Mouse (Mus musculus): ENCODE measurements around the gene Pimreg. TPM values are rescaled to one million over a fixed set of nuclear protein-coding genes. Genes with fewer than 3 reads are reported as not detected.

The Pimreg gene
- polyA plus RNA-seq, 1 experiment from 2014 or later: 114 TPM

DNA sequence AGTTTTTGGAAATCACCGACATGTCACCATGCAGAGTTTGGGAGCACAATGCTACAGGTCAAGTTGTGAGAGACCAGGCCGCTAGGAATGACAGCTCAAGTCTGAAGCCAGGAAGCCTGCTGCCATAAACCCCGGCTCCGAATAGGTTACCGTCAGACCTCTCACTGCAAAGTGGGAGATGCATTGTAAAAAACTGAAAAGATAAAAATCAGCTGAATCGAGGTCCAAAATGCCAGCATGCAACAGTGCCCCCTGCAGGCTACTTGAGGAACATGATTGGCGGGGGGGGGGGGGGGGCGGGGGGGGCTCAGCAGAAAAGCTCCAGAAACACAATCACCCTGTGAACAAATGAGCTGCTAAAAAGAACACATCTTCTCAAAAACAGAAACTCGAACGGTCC is 18.3 kb upstream of the Pimreg start:
- ATAC-seq (ENCODE audit: insufficient number of reproducible peaks, insufficient read depth, low FRiP score, low read depth): no peak
- Histone ChIP-seq H3K27ac (ENCODE audit: low read length) (no peak overlapping the region), H3K27me3 (ENCODE audit: control insufficient read depth, insufficient read depth, low read length) (0 out of 2 replicates have a peak, but pooled peaks cover 3% of the 10 kb centered on the region), H3K4me1 (ENCODE audit: control insufficient read depth, insufficient read depth, low read length) (no peaks in the 10 kb centered on the region), H3K9ac (replicated peaks; ENCODE audit: low read depth, low read length) (no peak overlapping the region), H3K9me3 (ENCODE audit: control insufficient read depth, low read depth, low read length) (no peaks in the 10 kb centered on the region), H3K4me3 (ENCODE audit: low read depth, low read length) (no peak overlapping the region), H3K36me3 (ENCODE audit: control insufficient read depth, insufficient read depth, low read length) (no peaks in the 10 kb centered on the region), H3K4me2 (replicated peaks; ENCODE audit: low read depth, low read length) (no peak overlapping the region)
- WGBS: 52% methylated on average over 8 of the region's 10 CpGs

DNA sequence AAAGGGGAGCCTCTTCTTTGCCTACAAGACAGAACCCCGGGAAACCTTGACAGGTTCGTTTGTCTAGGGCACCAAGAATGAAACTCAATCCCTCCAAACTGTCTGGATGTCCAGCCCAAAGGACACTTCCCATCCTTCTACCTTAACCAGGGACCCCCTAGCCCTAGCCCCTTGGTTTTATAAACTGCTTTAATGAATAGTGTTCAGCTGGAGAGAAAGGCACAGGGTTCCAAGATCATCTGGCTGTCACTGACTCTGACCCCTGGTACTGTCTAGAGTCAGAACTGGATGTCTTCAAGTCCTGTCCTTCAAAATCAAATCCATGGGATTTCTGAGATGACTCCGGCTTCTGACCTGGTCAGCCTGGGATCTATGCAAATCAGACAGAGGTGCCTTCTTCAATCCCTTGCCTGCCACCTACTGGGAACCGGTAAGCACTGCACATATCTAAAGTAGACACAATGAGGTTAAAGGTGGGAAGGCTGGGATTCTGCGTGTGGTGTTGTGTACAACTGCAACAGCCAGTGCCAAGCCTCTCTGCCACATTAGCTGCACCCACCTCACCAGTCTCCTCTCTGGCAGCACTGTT is 17.5 kb upstream of the Pimreg start:
- Histone ChIP-seq H3K36me3 (ENCODE audit: control insufficient read depth, insufficient read depth, low read length) (no peaks in the 10 kb centered on the region), H3K27me3 (ENCODE audit: control insufficient read depth, insufficient read depth, low read length) (0 out of 2 replicates have a peak, but pooled peaks cover 3% of the 10 kb centered on the region), H3K4me3 (ENCODE audit: low read depth, low read length) (no peak overlapping the region), H3K4me2 (replicated peaks; ENCODE audit: low read depth, low read length) (no peak overlapping the region), H3K4me1 (ENCODE audit: control insufficient read depth, insufficient read depth, low read length) (no peaks in the 10 kb centered on the region), H3K9me3 (ENCODE audit: control insufficient read depth, low read depth, low read length) (no peaks in the 10 kb centered on the region), H3K9ac (replicated peaks; ENCODE audit: low read depth, low read length) (no peak overlapping the region), H3K27ac (ENCODE audit: low read length) (no peak overlapping the region)
- 17% methylated on average over 5 of the region's 5 CpGs for WGBS
- peak; percentile 50; the same call in 1 of the 2 replicates for ATAC-seq (ENCODE audit: insufficient number of reproducible peaks, insufficient read depth, low FRiP score, low read depth)

GRCm38 (mm10) chr11:72025843-72026242 is 16.0 kb upstream of the Pimreg start:
- Histone ChIP-seq H3K9ac (replicated peaks; ENCODE audit: low read depth, low read length) (no peak overlapping the region), H3K4me2 (replicated peaks; ENCODE audit: low read depth, low read length) (no peak overlapping the region), H3K27me3 (ENCODE audit: control insufficient read depth, insufficient read depth, low read length) (0 out of 2 replicates have a peak, but pooled peaks cover 3% of the 10 kb centered on the region), H3K36me3 (ENCODE audit: control insufficient read depth, insufficient read depth, low read length) (no peaks in the 10 kb centered on the region), H3K9me3 (ENCODE audit: control insufficient read depth, low read depth, low read length) (no peaks in the 10 kb centered on the region), H3K4me1 (ENCODE audit: control insufficient read depth, insufficient read depth, low read length) (no peaks in the 10 kb centered on the region), H3K4me3 (ENCODE audit: low read depth, low read length) (no peak overlapping the region), H3K27ac (ENCODE audit: low read length) (no peak overlapping the region)
- WGBS: 40% methylated on average over 5 of the region's 5 CpGs
- ATAC-seq (ENCODE audit: insufficient number of reproducible peaks, insufficient read depth, low FRiP score, low read depth): no peak

DNA sequence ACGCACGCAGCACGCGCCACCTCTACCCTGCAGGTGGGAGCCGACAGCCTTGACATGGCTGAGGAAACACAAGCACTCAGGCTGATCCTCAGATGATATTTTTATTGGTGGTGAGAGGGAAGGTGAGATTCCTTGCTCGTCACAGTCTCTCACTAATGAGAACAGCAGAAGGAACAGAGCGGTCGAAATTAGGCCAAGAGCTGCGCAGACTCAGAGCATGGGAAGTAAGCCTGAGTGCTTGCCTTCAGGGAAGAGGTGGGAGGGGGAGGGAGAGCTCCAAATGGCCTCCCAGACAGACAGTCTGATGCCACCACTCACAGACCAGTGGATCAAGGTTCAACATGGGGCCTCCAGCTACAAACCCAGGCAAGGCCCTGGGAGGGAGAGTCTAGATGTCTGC is 15.3 kb upstream of the Pimreg start:
- no peak overlapping the region for H3K4me3 ChIP-seq (ENCODE audit: low read depth, low read length)
- no peak overlapping the region for H3K4me2 ChIP-seq (replicated peaks; ENCODE audit: low read depth, low read length)
- no peak for ATAC-seq (ENCODE audit: insufficient number of reproducible peaks, insufficient read depth, low FRiP score, low read depth)
- WGBS: 86% methylated on average over 9 of the region's 9 CpGs
- H3K27me3 ChIP-seq (ENCODE audit: control insufficient read depth, insufficient read depth, low read length): 0 out of 2 replicates have a peak, but pooled peaks cover 3% of the 10 kb centered on the region
- H3K4me1 ChIP-seq (ENCODE audit: control insufficient read depth, insufficient read depth, low read length): no peaks in the 10 kb centered on the region
- no peak overlapping the region for H3K27ac ChIP-seq (ENCODE audit: low read length)
- H3K9me3 ChIP-seq (ENCODE audit: control insufficient read depth, low read depth, low read length): no peaks in the 10 kb centered on the region
- no peak overlapping the region for H3K9ac ChIP-seq (replicated peaks; ENCODE audit: low read depth, low read length)
- no peaks in the 10 kb centered on the region for H3K36me3 ChIP-seq (ENCODE audit: control insufficient read depth, insufficient read depth, low read length)

- Histone ChIP-seq H3K4me2 (replicated peaks; ENCODE audit: low read depth, low read length) (no peak overlapping the region), H3K27me3 (ENCODE audit: control insufficient read depth, insufficient read depth, low read length) (0 out of 2 replicates have a peak, but pooled peaks cover 3% of the 10 kb centered on the region), H3K4me1 (ENCODE audit: control insufficient read depth, insufficient read depth, low read length) (no peaks in the 10 kb centered on the region), H3K4me3 (ENCODE audit: low read depth, low read length) (no peak overlapping the region), H3K27ac (ENCODE audit: low read length) (no peak overlapping the region), H3K9ac (replicated peaks; ENCODE audit: low read depth, low read length) (no peak overlapping the region), H3K36me3 (ENCODE audit: control insufficient read depth, insufficient read depth, low read length) (no peaks in the 10 kb centered on the region), H3K9me3 (ENCODE audit: control insufficient read depth, low read depth, low read length) (no peaks in the 10 kb centered on the region)
- WGBS: 64% methylated on average over 9 of the region's 9 CpGs
- ATAC-seq (ENCODE audit: insufficient number of reproducible peaks, insufficient read depth, low FRiP score, low read depth): no peak
Measured at GRCm38 (mm10) chr11:72027836-72028235, 14.0 kb upstream of the Pimreg start.

- ATAC-seq (ENCODE audit: insufficient number of reproducible peaks, insufficient read depth, low FRiP score, low read depth): 0 out of 2 replicates have a peak, but pooled peaks have one; percentile 38
Measured at GRCm38 (mm10) chr11:72029143-72029542, 12.7 kb upstream of the Pimreg start.

DNA sequence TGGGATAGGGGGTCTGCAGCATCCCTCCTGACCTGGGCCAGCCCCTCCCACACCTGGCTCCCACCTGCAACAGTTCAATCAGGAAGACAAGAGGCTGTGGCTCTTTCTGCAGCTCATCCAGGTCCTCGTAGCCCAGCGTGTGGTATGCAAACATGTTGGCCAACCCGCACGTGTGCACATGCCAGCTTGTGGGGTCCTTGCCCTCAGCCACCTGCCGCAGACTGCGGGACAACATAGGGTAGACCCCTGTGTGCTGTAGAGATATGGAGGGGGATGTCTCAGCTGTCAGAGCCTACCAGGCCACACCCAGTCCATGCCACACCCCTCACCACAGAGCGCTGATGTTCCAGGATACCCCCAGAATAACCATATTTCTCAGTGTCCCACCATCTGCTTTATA is 10.5 kb upstream of the Pimreg start:
- Histone ChIP-seq H3K27me3 (ENCODE audit: control insufficient read depth, insufficient read depth, low read length) (0 out of 2 replicates have a peak, but pooled peaks cover 3% of the 10 kb centered on the region), H3K4me3 (ENCODE audit: low read depth, low read length) (no peak overlapping the region), H3K36me3 (ENCODE audit: control insufficient read depth, insufficient read depth, low read length) (no peaks in the 10 kb centered on the region), H3K9ac (replicated peaks; ENCODE audit: low read depth, low read length) (no peak overlapping the region), H3K9me3 (ENCODE audit: control insufficient read depth, low read depth, low read length) (no peaks in the 10 kb centered on the region), H3K4me2 (replicated peaks; ENCODE audit: low read depth, low read length) (no peak overlapping the region), H3K27ac (ENCODE audit: low read length) (no peak overlapping the region), H3K4me1 (ENCODE audit: control insufficient read depth, insufficient read depth, low read length) (no peaks in the 10 kb centered on the region)
- ATAC-seq (ENCODE audit: insufficient number of reproducible peaks, insufficient read depth, low FRiP score, low read depth): no peak
- WGBS: 86% methylated on average over 7 of the region's 7 CpGs

More at GRCm38 (mm10) chr11:72029143-72029542, 12.7 kb upstream of the Pimreg start:
- Histone ChIP-seq H3K9me3 (ENCODE audit: control insufficient read depth, low read depth, low read length) (no peaks in the 10 kb centered on the region), H3K9ac (replicated peaks; ENCODE audit: low read depth, low read length) (no peak overlapping the region), H3K4me2 (replicated peaks; ENCODE audit: low read depth, low read length) (no peak overlapping the region), H3K4me1 (ENCODE audit: control insufficient read depth, insufficient read depth, low read length) (no peaks in the 10 kb centered on the region), H3K4me3 (ENCODE audit: low read depth, low read length) (no peak overlapping the region), H3K27me3 (ENCODE audit: control insufficient read depth, insufficient read depth, low read length) (0 out of 2 replicates have a peak, but pooled peaks cover 3% of the 10 kb centered on the region), H3K27ac (ENCODE audit: low read length) (no peak overlapping the region), H3K36me3 (ENCODE audit: control insufficient read depth, insufficient read depth, low read length) (no peaks in the 10 kb centered on the region)
- 20% methylated on average over 23 of the region's 23 CpGs for WGBS

GRCm38 (mm10) chr11:72032091-72032490 is 9.7 kb upstream of the Pimreg start:
- Histone ChIP-seq H3K4me1 (ENCODE audit: control insufficient read depth, insufficient read depth, low read length) (no peaks in the 10 kb centered on the region), H3K9me3 (ENCODE audit: control insufficient read depth, low read depth, low read length) (no peaks in the 10 kb centered on the region), H3K36me3 (ENCODE audit: control insufficient read depth, insufficient read depth, low read length) (no peaks in the 10 kb centered on the region), H3K27ac (ENCODE audit: low read length) (no peak overlapping the region), H3K27me3 (ENCODE audit: control insufficient read depth, insufficient read depth, low read length) (0 out of 2 replicates have a peak, but pooled peaks cover 3% of the 10 kb centered on the region), H3K4me3 (ENCODE audit: low read depth, low read length) (no peak overlapping the region), H3K9ac (replicated peaks; ENCODE audit: low read depth, low read length) (no peak overlapping the region), H3K4me2 (replicated peaks; ENCODE audit: low read depth, low read length) (no peak overlapping the region)
- WGBS: 77% methylated on average over 4 of the region's 4 CpGs
- no peak for ATAC-seq (ENCODE audit: insufficient number of reproducible peaks, insufficient read depth, low FRiP score, low read depth)

DNA sequence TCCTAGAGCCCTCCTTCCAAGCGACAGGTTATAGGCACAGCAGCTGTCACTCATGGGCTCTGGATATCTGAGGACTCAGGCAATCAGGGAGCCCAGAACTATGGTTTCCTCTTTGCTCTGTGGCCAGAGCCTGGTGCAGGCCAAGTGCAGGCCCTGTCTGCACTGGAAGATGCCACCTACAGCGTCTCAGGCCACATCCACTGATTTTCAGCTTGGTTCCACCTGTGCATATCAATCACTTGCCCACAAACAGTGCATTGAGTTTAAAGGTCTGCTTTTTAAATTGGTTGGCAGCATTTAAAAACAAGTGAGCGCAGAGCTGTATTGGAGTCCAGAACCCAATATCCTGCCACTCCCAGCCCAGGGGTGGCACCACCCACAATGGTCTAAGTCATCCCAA is 9.2 kb upstream of the Pimreg start:
- Histone ChIP-seq H3K4me3 (ENCODE audit: low read depth, low read length) (no peak overlapping the region), H3K27me3 (ENCODE audit: control insufficient read depth, insufficient read depth, low read length) (no peaks in the 10 kb centered on the region), H3K9me3 (ENCODE audit: control insufficient read depth, low read depth, low read length) (no peaks in the 10 kb centered on the region), H3K27ac (ENCODE audit: low read length) (no peak overlapping the region), H3K4me2 (replicated peaks; ENCODE audit: low read depth, low read length) (no peak overlapping the region), H3K4me1 (ENCODE audit: control insufficient read depth, insufficient read depth, low read length) (no peaks in the 10 kb centered on the region), H3K36me3 (ENCODE audit: control insufficient read depth, insufficient read depth, low read length) (no peaks in the 10 kb centered on the region), H3K9ac (replicated peaks; ENCODE audit: low read depth, low read length) (no peak overlapping the region)
- ATAC-seq (ENCODE audit: insufficient number of reproducible peaks, insufficient read depth, low FRiP score, low read depth): no peak
- 90% methylated on average over 3 of the region's 3 CpGs for WGBS
